Mouse (Mus musculus): Measurements from ENCODE around the gene Cbx7. TPM values are rescaled to one million over a fixed set of nuclear protein-coding genes. Genes with fewer than 3 reads are reported as not detected.

The Cbx7 gene
- 10 to 100 TPM; 49.8 to 50.3 TPM for total RNA-seq (2021)
- long read RNA-seq, experiment 1, transcript Cbx7-202 (6 exons, 710 nt): major isoform, 12 of 73 reads
- long read RNA-seq, experiment 1, transcript Cbx7-203 (7 exons, 2,899 nt): minor isoform, 7 of 73 reads
- long read RNA-seq, experiment 1, partial matches to known transcripts: 44 of 73 reads
- long read RNA-seq, experiment 1, other reads (novel, unspliced or antisense): 8 of 73 reads
- long read RNA-seq, experiment 2, transcript Cbx7-202 (6 exons, 710 nt): minor isoform, 15 of 100 reads
- long read RNA-seq, experiment 2, transcript Cbx7-203 (7 exons, 2,899 nt): major isoform, 17 of 100 reads
- long read RNA-seq, experiment 2, partial matches to known transcripts: 44 of 100 reads
- long read RNA-seq, experiment 2, other reads (novel, unspliced or antisense): 20 of 100 reads

- Histone ChIP-seq H3K4me3 (no peak within 1 kb of the TSS), H3K27ac (no peak within 1 kb of the TSS)
- DNase-seq (ENCODE audit: low spot score in 2 of 2): no peak
- TF ChIP-seq CTCF (conservative IDR thresholded peaks at IDR 0.05): no peak
These were observed at the start of gene Cbx7 for GRCm38 (mm10) chr15:79970940-79971339. Cbx7 (minus strand) TSS chr15:79971119.

GRCm38 (mm10) chr15:80020516-80020915 is 49.6 kb upstream of the Cbx7 start:
- DNase-seq (ENCODE audit: low spot score in 2 of 2): no peak
- peak overlapping the region; percentile 80 for H3K27ac ChIP-seq
- no peak for TF ChIP-seq CTCF (conservative IDR thresholded peaks at IDR 0.05)
- no peak overlapping the region for H3K4me3 ChIP-seq

- Histone ChIP-seq H3K4me3 (no peak overlapping the region), H3K27ac (peak overlapping the region; percentile 80)
- no peak for TF ChIP-seq CTCF (conservative IDR thresholded peaks at IDR 0.05)
- no peak for DNase-seq (ENCODE audit: low spot score in 2 of 2)
These were observed 48.7 kb upstream of the Cbx7 start for GRCm38 (mm10) chr15:80019625-80020024.

- Histone ChIP-seq H3K27ac (peak overlapping the region; percentile 80), H3K4me3 (no peak overlapping the region)
- TF ChIP-seq CTCF (conservative IDR thresholded peaks at IDR 0.05): no peak
- DNase-seq (ENCODE audit: low spot score in 2 of 2): no peak
These were observed 48.3 kb upstream of the Cbx7 start for GRCm38 (mm10) chr15:80019220-80019619.

- no peak for DNase-seq (ENCODE audit: low spot score in 2 of 2)
- no peak overlapping the region for H3K27ac ChIP-seq
- no peak overlapping the region for H3K4me3 ChIP-seq
- TF ChIP-seq CTCF (conservative IDR thresholded peaks at IDR 0.05): peak; percentile 17; the same call in 1 of the 2 replicates
These were observed 45.8 kb upstream of the Cbx7 start for GRCm38 (mm10) chr15:80016563-80017301.

- H3K4me3 ChIP-seq: peak overlapping the region; percentile 90
- peak overlapping the region; percentile 99 for H3K27ac ChIP-seq
- DNase-seq (ENCODE audit: low spot score in 2 of 2): peak; percentile 61 to 70
These were observed 44.5 kb upstream of the Cbx7 start for GRCm38 (mm10) chr15:80015211-80015952.

GRCm38 (mm10) chr15:80014321-80015210 is 43.6 kb upstream of the Cbx7 start, which contains the start of gene Pdgfb:
Pdgfb (minus strand) TSS chr15:80014977.
- no peak for TF ChIP-seq CTCF (conservative IDR thresholded peaks at IDR 0.05)

More at GRCm38 (mm10) chr15:80015211-80015952, 44.5 kb upstream of the Cbx7 start:
- TF ChIP-seq CTCF (conservative IDR thresholded peaks at IDR 0.05): no peak

GRCm38 (mm10) chr15:80014031-80014320 is 43.1 kb upstream of the Cbx7 start:
- Histone ChIP-seq H3K4me3 (peak overlapping the region; percentile 90), H3K27ac (peak overlapping the region; percentile 99)
- no peak for TF ChIP-seq CTCF (conservative IDR thresholded peaks at IDR 0.05)
- no peak for DNase-seq (ENCODE audit: low spot score in 2 of 2)

More at GRCm38 (mm10) chr15:80014321-80015210, 43.6 kb upstream of the Cbx7 start, which contains the start of gene Pdgfb:
- peak within 1 kb of the TSS; percentile 99 for H3K27ac ChIP-seq
- peak in 1 of 2 experiments; percentile 47 for DNase-seq (ENCODE audit: low spot score in 2 of 2)
- peak within 1 kb of the TSS; percentile 90 for H3K4me3 ChIP-seq

- H3K27ac ChIP-seq: peak overlapping the region; percentile 99
- DNase-seq (ENCODE audit: low spot score in 2 of 2): no peak
- H3K4me3 ChIP-seq: peak overlapping the region; percentile 90
- no peak for TF ChIP-seq CTCF (conservative IDR thresholded peaks at IDR 0.05)
These were observed 42.5 kb upstream of the Cbx7 start for GRCm38 (mm10) chr15:80013256-80014030.

- peak; percentile 59 to 65 for DNase-seq (ENCODE audit: low spot score in 2 of 2)
- H3K27ac ChIP-seq: peak overlapping the region; percentile 99
- H3K4me3 ChIP-seq: peak overlapping the region; percentile 90
- TF ChIP-seq CTCF (conservative IDR thresholded peaks at IDR 0.05): no peak
These were observed 41.7 kb upstream of the Cbx7 start for GRCm38 (mm10) chr15:80012527-80013201.

Data from layer of hippocampus, adult 2 months (tissue).